Mouse (Mus musculus) small intestine, adult 10 weeks (tissue): ENCODE results near the gene Cstf2. TPM values are rescaled to one million over a fixed set of nuclear protein-coding genes. Genes with fewer than 3 reads are reported as not detected.

Experiments
- polyA plus RNA-seq: library from polyadenylated mRNA; stranded (reverse); fragments of 350-450 nt; fragmentation: Illumina TruSeq; extraction: RNeasy Lipid Tissue Mini Kit (QIAGEN cat#74804); gene quantifications from one replicate; pipeline ENCODE4 v1.2.3, GENCODE M21; 2014; ENCODE audit warnings: low replicate concordance

The Cstf2 gene
- 47.0 TPM for polyA plus RNA-seq

GRCm38 (mm10) chrX:134058987-134059712 is at the start of gene Cstf2:
TSS of gene Cstf2 (plus strand) at chrX:134059187.

Other genes with a start within 250 kb of the Cstf2 start
- gene Tnmd, start 208.2 kb upstream of the Cstf2 start, polyA plus RNA-seq = 0.33 TPM
- 17.9 TPM for gene Tspan6, start 160.8 kb upstream of the Cstf2 start, polyA plus RNA-seq
- 2.8 TPM for gene Srpx2, start 150.8 kb upstream of the Cstf2 start, polyA plus RNA-seq
- gene Sytl4, start 77.4 kb upstream of the Cstf2 start, polyA plus RNA-seq = 3.5 TPM
- gene Xkrx, start 102.9 kb downstream of the Cstf2 start, polyA plus RNA-seq = 0.33 TPM
- not detected for gene Arl13a, start 128.3 kb downstream of the Cstf2 start, polyA plus RNA-seq
- 0.30 TPM for gene Nox1, start 162.8 kb downstream of the Cstf2 start, polyA plus RNA-seq
- 53.5 TPM for gene Trmt2b, start 217.8 kb downstream of the Cstf2 start, polyA plus RNA-seq
- gene Tmem35a, start 236.0 kb downstream of the Cstf2 start, polyA plus RNA-seq = 2.6 TPM
- gene Cenpi, start 248.9 kb downstream of the Cstf2 start, polyA plus RNA-seq = 7.5 TPM